In genomic region chr10:59800826-59801501, GRCm38 (mm10) we compare ENCODE assay signal across 10 mouse cellular contexts.
DNase-seq lines count a peak whose midpoint lies in the region; ATAC-seq and TF ChIP-seq lines count a peak whose summit lies in the region.
"Had no signal": no experiment of that assay in that cellular context is flagged by ENCODE, and none has a peak within 500 bp of the region (broad histone marks: within the 10 kb centered on the region; RNA-seq: fewer than 3 reads in every experiment).

No protein-coding gene starts in this region.

- no peak for TF ChIP-seq CTCF in spleen, adult 2 months (IDR thresholded peaks at IDR 0.05; ENCODE audit: extremely low read depth, insufficient read depth, insufficient read length, insufficient replicate concordance)

- ATAC-seq in midbrain, embryonic 11.5 days (ENCODE audit: low FRiP score): no peak
- peak; percentile 13; the same call in 1 of the 2 replicates for ATAC-seq in hindbrain, embryonic 11.5 days (ENCODE audit: low FRiP score)
- ATAC-seq in liver, embryonic 15.5 days (ENCODE audit: insufficient read depth): peak; percentile 99
- ATAC-seq: activated CD4-positive, CD25-positive, alpha-beta regulatory T cell, adult 4 months had no signal

- H3K9ac ChIP-seq in midbrain, embryonic 11.5 days (ENCODE audit: low read length): no peak overlapping the region
- no peak overlapping the region for H3K9ac ChIP-seq in hindbrain, embryonic 11.5 days (ENCODE audit: low read depth, low read length)
- peak overlapping the region; percentile 30 for H3K9ac ChIP-seq in liver, embryonic 15.5 days

- TF ChIP-seq POLR2A in spleen, adult 2 months (IDR thresholded peaks at IDR 0.05; ENCODE audit: low read depth, low read length): no peak

- DNase-seq in midbrain, embryonic 10.5 days (ENCODE audit: low spot score): no peak
- DNase-seq in midbrain, embryonic 11.5 days (ENCODE audit: low spot score, missing footprints): no peak
- DNase-seq in hindbrain, embryonic 11.5 days (ENCODE audit: low spot score): no peak
- DNase-seq in spleen, adult 2 months (ENCODE audit: low read depth in 1 of 2, low spot score in 2 of 2): no peak
- DNase-seq in layer of hippocampus, adult 8-10 months (ENCODE audit: low spot score in 2 of 2): no peak
- DNase-seq in layer of hippocampus, postnatal 25 days (ENCODE audit: extremely low spot score in 1 of 2, low spot score in 1 of 2): no peak
- no peak for DNase-seq in urinary bladder, postnatal 36 days (ENCODE audit: low spot score in 2 of 2)
- DNase-seq: cerebellum, postnatal 36 days had no signal

- H3K4me2 ChIP-seq in midbrain, embryonic 11.5 days: no peak overlapping the region
- no peak overlapping the region for H3K4me2 ChIP-seq in hindbrain, embryonic 11.5 days (replicated peaks; ENCODE audit: low read depth, low read length)
- peak overlapping the region; percentile 55 for H3K4me2 ChIP-seq in liver, embryonic 15.5 days

- H3K36me3 ChIP-seq in midbrain, embryonic 10.5 days: peaks cover 9% of the 10 kb centered on the region
- H3K36me3 ChIP-seq in midbrain, embryonic 11.5 days (ENCODE audit: control insufficient read depth, insufficient read depth, low read length): no peaks in the 10 kb centered on the region
- H3K36me3 ChIP-seq in hindbrain, embryonic 11.5 days (ENCODE audit: control insufficient read depth, insufficient read depth, low read length): no peaks in the 10 kb centered on the region
- H3K36me3 ChIP-seq in liver, embryonic 15.5 days (replicated peaks): 0 out of 2 replicates have a peak, but pooled peaks cover 11% of the 10 kb centered on the region
- no peaks in the 10 kb centered on the region for H3K36me3 ChIP-seq in spleen, adult 2 months (ENCODE audit: control insufficient read depth, insufficient read depth, low read length)

- peak overlapping the region; percentile 70; the same call in 1 of the 2 replicates for H3K27ac ChIP-seq in midbrain, embryonic 10.5 days (replicated peaks)
- H3K27ac ChIP-seq in midbrain, embryonic 11.5 days (ENCODE audit: low read depth, low read length): no peak overlapping the region
- no peak overlapping the region for H3K27ac ChIP-seq in hindbrain, embryonic 11.5 days (ENCODE audit: low read depth, low read length)
- H3K27ac ChIP-seq in liver, embryonic 15.5 days (replicated peaks): peak overlapping the region; percentile 94
- peak overlapping the region; percentile 50; the same call in 1 of the 2 replicates for H3K27ac ChIP-seq in spleen, adult 2 months (ENCODE audit: insufficient read depth, low read length)

- peaks cover 30% of the 10 kb centered on the region for H3K4me1 ChIP-seq in midbrain, embryonic 10.5 days
- H3K4me1 ChIP-seq in midbrain, embryonic 11.5 days (ENCODE audit: control insufficient read depth, insufficient read depth, low read length): peaks cover 5% of the 10 kb centered on the region
- H3K4me1 ChIP-seq in hindbrain, embryonic 11.5 days (replicated peaks; ENCODE audit: control insufficient read depth, insufficient read depth, low read length): no peaks in the 10 kb centered on the region; the same call in 1 of the 2 replicates
- peaks cover 48% of the 10 kb centered on the region for H3K4me1 ChIP-seq in liver, embryonic 15.5 days (replicated peaks)
- no peaks in the 10 kb centered on the region for H3K4me1 ChIP-seq in spleen, adult 2 months (ENCODE audit: control insufficient read depth, insufficient read depth, insufficient read length)

- no peak overlapping the region for H3K4me3 ChIP-seq in midbrain, embryonic 10.5 days
- no peak overlapping the region for H3K4me3 ChIP-seq in midbrain, embryonic 11.5 days (ENCODE audit: low read depth, low read length)
- H3K4me3 ChIP-seq in hindbrain, embryonic 11.5 days (ENCODE audit: low read depth, low read length): no peak overlapping the region
- peak overlapping the region; percentile 15; the same call in 1 of the 2 replicates for H3K4me3 ChIP-seq in liver, embryonic 15.5 days (replicated peaks)
- H3K4me3 ChIP-seq in spleen, adult 2 months (ENCODE audit: extremely low read depth, insufficient read depth, insufficient read length): no peak overlapping the region

- no peaks in the 10 kb centered on the region for H3K9me3 ChIP-seq in midbrain, embryonic 10.5 days (replicated peaks)
- H3K9me3 ChIP-seq in midbrain, embryonic 11.5 days (ENCODE audit: control insufficient read depth, low read length): no peaks in the 10 kb centered on the region
- no peaks in the 10 kb centered on the region for H3K9me3 ChIP-seq in hindbrain, embryonic 11.5 days (ENCODE audit: control insufficient read depth, low read length)
- no peaks in the 10 kb centered on the region for H3K9me3 ChIP-seq in liver, embryonic 15.5 days (replicated peaks)

- WGBS in midbrain, embryonic 10.5 days: 92% methylated on average over 12 of the region's 12 CpGs
- WGBS in midbrain, embryonic 11.5 days: 89% methylated on average over 12 of the region's 12 CpGs
- WGBS in hindbrain, embryonic 11.5 days: 90% methylated on average over 12 of the region's 12 CpGs
- WGBS in liver, embryonic 15.5 days (ENCODE audit: insufficient replicate concordance): 33% methylated on average over 12 of the region's 12 CpGs
- 84% methylated on average over 12 of the region's 12 CpGs for WGBS in spleen, adult 2 months

- no peaks in the 10 kb centered on the region for H3K27me3 ChIP-seq in midbrain, embryonic 10.5 days (ENCODE audit: low read depth, poor library complexity, severe bottlenecking)
- H3K27me3 ChIP-seq in midbrain, embryonic 11.5 days (ENCODE audit: control insufficient read depth, insufficient read depth, low read length): no peaks in the 10 kb centered on the region
- no peaks in the 10 kb centered on the region for H3K27me3 ChIP-seq in hindbrain, embryonic 11.5 days (ENCODE audit: control insufficient read depth, insufficient read depth, low read length)
- H3K27me3 ChIP-seq in liver, embryonic 15.5 days: no peaks in the 10 kb centered on the region
- no peaks in the 10 kb centered on the region for H3K27me3 ChIP-seq in spleen, adult 2 months (ENCODE audit: control insufficient read depth, insufficient read depth, low read length)

Comparison
In these comparisons a context has a peak if more than half of its experiments do, and no peak if none do; other contexts are left out.
1. H3K27ac ChIP-seq: peak in midbrain, embryonic 10.5 days (single experiment), liver, embryonic 15.5 days (single experiment) and spleen, adult 2 months (single experiment); none in midbrain, embryonic 11.5 days (single experiment) and hindbrain, embryonic 11.5 days (single experiment).